17 mouse cellular contexts compared by ENCODE assay signal in genomic region chr7:27342595-27342994, GRCm38 (mm10). TPM values are rescaled to one million over a fixed set of nuclear protein-coding genes. Genes with fewer than 3 reads are reported as not detected.
DNase-seq lines count a peak whose midpoint lies in the region; ATAC-seq and TF ChIP-seq lines count a peak whose summit lies in the region.
"Had no signal": no experiment of that assay in that cellular context is flagged by ENCODE, and none has a peak within 500 bp of the region (broad histone marks: within the 10 kb centered on the region; RNA-seq: fewer than 3 reads in every experiment).

No protein-coding gene starts in this region.

- peak; percentile 45 for DNase-seq in adrenal gland, postnatal 14 days
- no peak for DNase-seq in adrenal gland, adult 18-20 months (ENCODE audit: low spot score in 2 of 2)
- peak; percentile 46 for DNase-seq in lung, postnatal 0 days (ENCODE audit: low spot score)
- DNase-seq in lung, adult 18-20 months, result no peak
- DNase-seq in ZHBTc4 (ENCODE audit: low read depth, low spot score), result peak; percentile 86
- no peak for DNase-seq in kidney, postnatal 36 days
- no peak for DNase-seq in spleen, postnatal 4 days (ENCODE audit: low spot score in 2 of 2)
- DNase-seq: heart, postnatal 36 days; kidney, adult 2 months; right cerebral cortex, adult 18-20 months had no signal

- no peaks in the 10 kb centered on the region for H3K4me1 ChIP-seq in lung, postnatal 0 days (ENCODE audit: insufficient read depth, low read depth, low read length)

- TF ChIP-seq EP300 in lung, postnatal 0 days (IDR thresholded peaks at IDR 0.05), result no peak

- no peak overlapping the region for H3K4me3 ChIP-seq in lung, postnatal 0 days (ENCODE audit: low read depth, low read length)
- H3K4me3 ChIP-seq: forebrain, embryonic 13.5 days; limb, embryonic 15.5 days; midbrain, embryonic 10.5 days had no signal

- H3K9ac ChIP-seq in lung, postnatal 0 days (replicated peaks; ENCODE audit: low read depth), result no peak overlapping the region
- H3K9ac ChIP-seq: forebrain, embryonic 13.5 days; limb, embryonic 15.5 days had no signal

- no peaks in the 10 kb centered on the region for H3K9me3 ChIP-seq in lung, postnatal 0 days (ENCODE audit: low read length)
- H3K9me3 ChIP-seq: forebrain, embryonic 13.5 days; limb, embryonic 15.5 days; midbrain, embryonic 10.5 days had no signal

- no peak overlapping the region for H3K27ac ChIP-seq in lung, postnatal 0 days (ENCODE audit: low read length)
- H3K27ac ChIP-seq: forebrain, embryonic 13.5 days; limb, embryonic 15.5 days; midbrain, embryonic 10.5 days had no signal

- H3K4me2 ChIP-seq in lung, postnatal 0 days (replicated peaks; ENCODE audit: low read depth, low read length), result no peak overlapping the region
- H3K4me2 ChIP-seq: forebrain, embryonic 13.5 days; limb, embryonic 15.5 days had no signal

- 0 out of 2 replicates have a peak, but pooled peaks cover 3% of the 10 kb centered on the region for H3K27me3 ChIP-seq in lung, postnatal 0 days (replicated peaks; ENCODE audit: insufficient read depth, low read length)

- peak; percentile 57 for TF ChIP-seq CTCF in lung, postnatal 0 days (IDR thresholded peaks at IDR 0.05)

- 62% methylated on average over 4 of the region's 4 CpGs for WGBS in lung, postnatal 0 days

- peaks cover 6% of the 10 kb centered on the region; the same call in 1 of the 2 replicates for H3K36me3 ChIP-seq in lung, postnatal 0 days (ENCODE audit: insufficient read depth, low read length)

- no peak for ATAC-seq in lung, postnatal 0 days
- peak; percentile 16; the same call in 1 of the 2 replicates for ATAC-seq in neutrophil, adult 5-6 weeks (ENCODE audit: extremely low read depth, insufficient number of reproducible peaks, low FRiP score, poor library complexity, severe bottlenecking)
- ATAC-seq: forebrain, embryonic 13.5 days had no signal

RNA-seq across cellular contexts. Expression of gene Ltbp4, which starts 5.1 kb away (rescaled TPM):
- total RNA-seq in adrenal gland, postnatal 14 days (2021), result 122 and 126 TPM in 2 replicates
- 10 to 100 TPM; 88.5 to 90.6 TPM for total RNA-seq in adrenal gland, adult 18-20 months (2021)
- 99.9 and 103 TPM in 2 replicates for polyA plus RNA-seq in lung, postnatal 0 days (2015; fragmentation: Nextera tagmentation; extraction: Ambion mirVana)
- 0.12 TPM in 1 of 2 replicates, not detected in the other for total RNA-seq in neutrophil, adult 5-6 weeks (2017)

RNA-seq across cellular contexts. Expression of gene Shkbp1, which starts 13.2 kb away (rescaled TPM):
- total RNA-seq in adrenal gland, postnatal 14 days (2021), result 16.1 and 26.1 TPM in 2 replicates
- total RNA-seq in adrenal gland, adult 18-20 months (2021), result 10 to 100 TPM; 18.3 to 19.4 TPM
- polyA plus RNA-seq in lung, postnatal 0 days (2015; fragmentation: Nextera tagmentation; extraction: Ambion mirVana), result 31.1 and 31.2 TPM in 2 replicates
- total RNA-seq in neutrophil, adult 5-6 weeks (2017), result 56.8 and 69.9 TPM in 2 replicates

RNA-seq across cellular contexts. Expression of gene Gm20479, which starts 14.6 kb away (rescaled TPM):
- 1.8 TPM in 2 replicates for total RNA-seq in adrenal gland, postnatal 14 days (2021)
- total RNA-seq in adrenal gland, adult 18-20 months (2021), result 1 to 10 TPM in 1 of 2 experiments, not detected in 1; 1.7 TPM
- polyA plus RNA-seq in lung, postnatal 0 days (2015; fragmentation: Nextera tagmentation; extraction: Ambion mirVana), result not detected in 2 replicates
- total RNA-seq in neutrophil, adult 5-6 weeks (2017), result not detected in 2 replicates
- total RNA-seq: heart, postnatal 36 days; layer of hippocampus, postnatal 25 days had no signal
- polyA plus RNA-seq: forebrain, embryonic 13.5 days; gonadal fat pad, adult 2 months; kidney, adult 2 months; neural tube, embryonic 11.5 days had no signal

Comparison
In these comparisons a context has a peak if more than half of its experiments do, and no peak if none do; other contexts are left out.
1. DNase-seq: peak in adrenal gland, postnatal 14 days (single experiment), lung, postnatal 0 days (single experiment) and ZHBTc4 (single experiment); none in adrenal gland, adult 18-20 months (0 of 2), lung, adult 18-20 months (0 of 2), kidney, postnatal 36 days (0 of 2) and spleen, postnatal 4 days (0 of 2).
2. RNA of gene Ltbp4, which starts 5.1 kb away (total RNA-seq): 122 to 126 TPM in adrenal gland, postnatal 14 days and 88.5 to 90.6 TPM in adrenal gland, adult 18-20 months; 0.12 TPM in neutrophil, adult 5-6 weeks; every median in the first group is over 10 times any median in the second.